Mouse (Mus musculus) kidney, postnatal 25 days (tissue): ENCODE data around the gene Skint7.
"Not testable (repeated sequence)": the region's sequence is repeated elsewhere in the genome, so short reads cannot be mapped to it uniquely, and the experiment has no call there.

ENCODE experiments used
- DNase-seq, 2 experiments: peaks; one replicate each; pipeline ENCODE4 v3.0.0; 2021; ENCODE audit warnings: mixed read lengths in 2 of 2

Skint7 gene

GRCm38 (mm10) chr4:111972623-111973022, at the start of gene Skint7:
Gene Skint7, plus strand, starts transcription at chr4:111972923.
- no peak for DNase-seq

GRCm38 (mm10) chr4:111961309-111961708, 11.4 kb upstream of the Skint7 start:
- DNase-seq = no peak

GRCm38 (mm10) chr4:111963241-111963640, 9.5 kb upstream of the Skint7 start:
- not testable (repeated sequence) for DNase-seq

- no peak for DNase-seq
Observed at GRCm38 (mm10) chr4:111963669-111964068, 9.1 kb upstream of the Skint7 start.

- DNase-seq = no peak
Observed at GRCm38 (mm10) chr4:112005969-112006368, 33.2 kb downstream of the Skint7 start, which contains the start of gene Skint1. Gene Skint1, plus strand, starts transcription at chr4:112006269.
